Mouse (Mus musculus) kidney, postnatal 0 days (tissue): Measurements from ENCODE around the gene Tada2a. TPM values are rescaled to one million over a fixed set of nuclear protein-coding genes. Genes with fewer than 3 reads are reported as not detected.

Experiments used
- ATAC-seq: fragments of 200-750 bp; cut with Nextera tagmentation; replicated peaks from 2 replicates; pipeline ENCODE4 v1.8.0; 2017; ENCODE audit warnings: low read depth, moderate number of reproducible peaks, moderate TSS enrichment, moderate library complexity; ENCODE audit not compliant: low FRiP score
- DNase-seq: peaks from one replicate; pipeline ENCODE4 v3.0.0-alpha.2; 2016; ENCODE audit warnings: low spot score
- H3K27ac ChIP-seq: fragments of 300-500 bp; sonication (generic); 2 replicates; pipeline ENCODE4 v1.5.1; 2014; ENCODE audit warnings: mild to moderate bottlenecking
- H3K27me3 ChIP-seq: fragments of 300-500 bp; sonication (generic); 2 replicates; pipeline ENCODE4 v1.6.1; 2014; ENCODE audit warnings: low read length, mixed read lengths; ENCODE audit not compliant: insufficient read depth
- H3K36me3 ChIP-seq: fragments of 300-500 bp; sonication (generic); 2 replicates; pipeline ENCODE4 v1.6.1; 2014; ENCODE audit warnings: low read length, mixed read lengths; ENCODE audit not compliant: insufficient read depth
- H3K4me1 ChIP-seq: fragments of 300-500 bp; sonication (generic); replicated peaks from 2 replicates; pipeline ENCODE4 v1.6.1; 2014; ENCODE audit warnings: antibody characterized with exemption, low read length, mixed read lengths; ENCODE audit not compliant: insufficient read depth
- H3K4me2 ChIP-seq: fragments of 300-500 bp; sonication (generic); 2 replicates; pipeline ENCODE4 v1.6.1; 2014; ENCODE audit warnings: mild to moderate bottlenecking, low read length, moderate library complexity, mixed read lengths
- H3K4me3 ChIP-seq: fragments of 300-500 bp; sonication (generic); replicated peaks from 2 replicates; pipeline ENCODE4 v1.5.1; 2014; ENCODE audit warnings: low read depth, low read length
- H3K9ac ChIP-seq: fragments of 300-500 bp; sonication (generic); 2 replicates; pipeline ENCODE4 v1.6.1; 2014; ENCODE audit warnings: low read depth, low read length
- H3K9me3 ChIP-seq: fragments of 300-500 bp; sonication (generic); replicated peaks from 2 replicates; pipeline ENCODE4 v1.6.1; 2016; ENCODE audit warnings: low read length, inconsistent platforms, mixed read lengths
- CTCF ChIP-seq: IDR thresholded peaks from 2 replicates; pipeline ENCODE4 v1.5.1; 2016; ENCODE audit warnings: antibody characterized with exemption, low read depth, mild to moderate bottlenecking, moderate library complexity
- WGBS: fragments of 180-500 bp; shearing (Covaris S2); extraction: QIAGEN DNeasy Blood & Tissue Kit; methylation state at CpG from one replicate; pipeline ENCODE4 v1.1.7; 2014; 5-methylcytosine and 5-hydroxymethylcytosine counted together
- polyA plus RNA-seq: library from polyadenylated mRNA; unstranded; fragments of >200 nt; fragmentation: Nextera tagmentation; extraction: Ambion mirVana; gene quantifications from 2 replicates; pipeline ENCODE4 v1.2.1, GENCODE M21; 2015

Gene Tada2a
- polyA plus RNA-seq, 1 experiment from 2014 or later = 23.3 TPM

DNA sequence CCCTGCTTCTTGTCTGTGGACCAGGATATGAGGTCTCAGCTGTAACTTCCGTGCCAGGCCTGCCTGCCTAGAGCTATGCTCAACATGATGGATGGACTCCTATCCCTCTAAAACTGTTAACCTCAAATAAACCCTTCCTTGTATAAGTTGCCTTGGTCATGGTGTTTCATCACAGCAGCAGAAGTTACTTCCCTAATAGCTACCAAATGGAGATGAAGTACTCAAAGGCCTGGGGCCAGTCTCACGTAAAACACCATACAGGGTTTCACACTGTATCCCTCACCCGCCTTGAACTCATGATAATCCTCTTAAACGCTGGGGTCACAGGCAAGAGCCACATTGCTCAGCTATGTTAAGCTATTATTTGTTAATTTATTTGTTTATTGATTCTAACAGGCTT lies 12.0 kb downstream of the Tada2a start:
- WGBS = 95% methylated on average over 4 of the region's 4 CpGs
- no peak for TF ChIP-seq CTCF
- DNase-seq (no peak), ATAC-seq (no peak)
- Histone ChIP-seq H3K4me1 (no peaks in the 10 kb centered on the region), H3K9ac (no peak overlapping the region), H3K4me3 (no peak overlapping the region), H3K27ac (no peak overlapping the region), H3K4me2 (no peak overlapping the region), H3K36me3 (peaks cover 35% of the 10 kb centered on the region), H3K9me3 (no peaks in the 10 kb centered on the region), H3K27me3 (no peaks in the 10 kb centered on the region)

DNA sequence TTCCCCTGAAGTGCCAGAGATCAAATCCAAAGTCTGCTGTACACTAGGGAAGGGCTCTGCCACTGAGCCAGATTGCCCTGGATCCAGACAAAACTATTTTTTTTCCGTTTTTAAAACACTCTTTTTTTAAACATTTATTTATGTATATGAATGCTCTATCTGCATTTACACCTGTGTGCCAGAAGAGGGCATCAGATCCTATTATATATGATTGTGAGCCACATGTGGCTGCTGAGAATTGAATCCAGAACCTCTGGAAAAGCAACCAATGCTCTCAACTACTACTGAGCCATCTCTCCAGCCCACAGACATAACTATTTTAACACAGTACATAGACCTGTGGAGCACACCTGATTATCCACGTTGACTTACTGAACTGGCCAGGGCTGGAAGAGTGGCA lies 13.2 kb downstream of the Tada2a start:
- 66% methylated on average over 2 of the region's 2 CpGs for WGBS
- Histone ChIP-seq H3K4me1 (no peaks in the 10 kb centered on the region), H3K4me3 (no peak overlapping the region), H3K9ac (no peak overlapping the region), H3K9me3 (no peaks in the 10 kb centered on the region), H3K4me2 (no peak overlapping the region), H3K27ac (no peak overlapping the region), H3K36me3 (peaks cover 34% of the 10 kb centered on the region), H3K27me3 (no peaks in the 10 kb centered on the region)
- ATAC-seq (no peak), DNase-seq (no peak)
- TF ChIP-seq CTCF = peak; percentile 53

DNA sequence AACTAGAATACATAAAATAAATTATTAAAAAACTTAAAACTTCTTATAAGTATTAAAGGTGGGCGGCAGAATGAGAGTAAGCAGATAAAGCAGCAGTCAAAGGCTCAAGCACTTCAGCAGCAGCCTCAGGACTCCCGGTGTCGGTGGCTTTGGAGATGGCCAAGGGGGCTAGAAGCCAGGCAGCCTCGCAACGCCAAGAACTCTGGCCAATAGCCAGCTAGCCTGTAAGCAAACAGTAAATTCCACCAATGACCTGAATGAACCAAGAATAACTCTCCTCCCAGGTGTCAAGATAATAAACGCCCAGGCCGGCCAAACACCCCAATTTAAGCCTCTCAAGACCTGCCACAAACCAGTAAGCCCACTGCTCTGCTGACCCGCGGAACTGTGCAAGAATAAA lies 13.8 kb downstream of the Tada2a start:
- no peak for TF ChIP-seq CTCF
- no peaks in the 10 kb centered on the region for H3K9me3 ChIP-seq
- no peaks in the 10 kb centered on the region for H3K27me3 ChIP-seq
- 67% methylated on average over 9 of the region's 9 CpGs for WGBS
- DNase-seq = no peak
- no peaks in the 10 kb centered on the region for H3K4me1 ChIP-seq
- H3K4me3 ChIP-seq = no peak overlapping the region
- H3K36me3 ChIP-seq = peaks cover 31% of the 10 kb centered on the region
- H3K9ac ChIP-seq = no peak overlapping the region
- no peak for ATAC-seq
- no peak overlapping the region for H3K4me2 ChIP-seq
- H3K27ac ChIP-seq = no peak overlapping the region

GRCm38 (mm10) chr11:84113623-84114022 lies 15.8 kb downstream of the Tada2a start:
- Histone ChIP-seq H3K4me2 (no peak overlapping the region), H3K36me3 (peaks cover 31% of the 10 kb centered on the region)
- no peak for TF ChIP-seq CTCF

DNA sequence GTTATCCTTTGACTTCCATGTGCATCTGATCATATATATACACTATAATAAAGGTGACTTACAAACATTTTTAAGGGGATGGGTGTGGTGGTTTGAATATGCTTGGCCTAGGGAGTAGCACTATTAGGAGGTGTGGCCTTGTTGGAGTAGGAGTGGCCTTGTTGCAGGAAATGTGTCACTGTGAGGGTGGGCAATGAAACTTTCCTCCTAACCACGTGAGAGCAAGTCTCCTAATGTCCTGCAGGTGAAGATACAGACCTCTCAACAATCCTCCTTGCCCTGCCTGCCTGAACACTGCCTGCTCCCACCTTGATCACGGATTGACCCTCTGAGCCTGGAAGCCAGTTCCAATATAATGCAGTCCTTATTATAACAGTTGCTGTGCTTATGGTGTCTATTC lies 22.3 kb downstream of the Tada2a start:
- Histone ChIP-seq H3K36me3 (peaks cover 39% of the 10 kb centered on the region), H3K9me3 (no peaks in the 10 kb centered on the region), H3K4me1 (no peaks in the 10 kb centered on the region), H3K27ac (no peak overlapping the region), H3K27me3 (no peaks in the 10 kb centered on the region), H3K4me3 (no peak overlapping the region), H3K4me2 (no peak overlapping the region), H3K9ac (no peak overlapping the region)
- DNase-seq (no peak), ATAC-seq (no peak)
- no peak for TF ChIP-seq CTCF
- 59% methylated on average over 2 of the region's 2 CpGs for WGBS

More at GRCm38 (mm10) chr11:84113623-84114022, 15.8 kb downstream of the Tada2a start:
- H3K27ac ChIP-seq = no peak overlapping the region
- no peaks in the 10 kb centered on the region for H3K27me3 ChIP-seq
- no peaks in the 10 kb centered on the region for H3K9me3 ChIP-seq
- H3K4me3 ChIP-seq = no peak overlapping the region
- H3K9ac ChIP-seq = no peak overlapping the region
- DNase-seq = no peak
- no peaks in the 10 kb centered on the region for H3K4me1 ChIP-seq
- 89% methylated on average over 5 of the region's 5 CpGs for WGBS
- ATAC-seq = no peak

DNA sequence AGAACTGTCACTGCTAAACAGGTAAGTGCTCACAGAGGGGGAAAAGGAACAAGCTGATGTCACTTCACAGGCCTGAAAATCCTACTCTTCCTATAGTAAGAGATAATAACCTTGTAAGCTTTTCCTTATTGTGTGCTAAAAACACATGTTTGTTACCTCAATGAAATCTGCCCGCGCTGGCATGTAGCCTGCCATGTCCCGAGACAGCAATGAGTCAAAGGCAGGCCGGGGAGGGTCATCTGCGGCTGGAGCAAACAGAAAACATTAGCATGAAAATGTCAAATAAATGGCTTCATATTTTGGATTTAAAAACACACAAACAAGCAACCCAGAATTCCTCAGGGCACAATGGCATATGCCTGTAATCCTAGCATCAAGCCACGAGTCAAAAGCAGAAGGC lies 25.4 kb downstream of the Tada2a start:
- Histone ChIP-seq H3K9me3 (no peaks in the 10 kb centered on the region), H3K9ac (no peak overlapping the region), H3K27ac (no peak overlapping the region), H3K27me3 (no peaks in the 10 kb centered on the region), H3K36me3 (peaks cover 39% of the 10 kb centered on the region), H3K4me3 (no peak overlapping the region), H3K4me1 (no peaks in the 10 kb centered on the region), H3K4me2 (no peak overlapping the region)
- DNase-seq = no peak
- 90% methylated on average over 6 of the region's 6 CpGs for WGBS
- no peak for ATAC-seq
- no peak for TF ChIP-seq CTCF

DNA sequence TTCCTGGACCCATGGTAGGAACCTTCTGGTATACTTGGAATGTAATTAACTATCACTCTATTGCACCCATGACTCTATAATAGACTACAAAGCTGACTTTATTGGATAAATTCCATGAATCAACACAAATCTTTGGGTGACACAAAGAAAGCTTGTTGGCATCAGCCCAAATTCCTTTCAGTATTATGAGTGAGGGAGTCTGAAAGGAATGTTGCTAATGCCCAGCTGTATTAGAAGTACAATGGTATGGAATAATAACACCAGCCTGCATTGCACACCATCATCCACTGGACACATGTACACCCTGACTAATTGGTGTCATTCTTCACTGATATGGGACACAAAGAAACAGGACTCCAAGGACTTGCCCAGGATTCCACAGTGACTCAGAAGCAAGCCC lies 28.2 kb downstream of the Tada2a start:
- H3K27ac ChIP-seq = no peak overlapping the region
- H3K9ac ChIP-seq = no peak overlapping the region
- H3K4me3 ChIP-seq = no peak overlapping the region
- no peaks in the 10 kb centered on the region for H3K27me3 ChIP-seq
- DNase-seq (no peak), ATAC-seq (no peak)
- TF ChIP-seq CTCF = no peak
- no peaks in the 10 kb centered on the region for H3K9me3 ChIP-seq
- H3K4me2 ChIP-seq = no peak overlapping the region
- no peaks in the 10 kb centered on the region for H3K4me1 ChIP-seq
- H3K36me3 ChIP-seq = peaks cover 25% of the 10 kb centered on the region; the same call in 1 of the 2 replicates
